Mouse (Mus musculus) heart, postnatal 0 days (tissue): ENCODE measurements around the gene Zfp85.

ENCODE experiments used
- CTCF ChIP-seq: IDR thresholded peaks from 2 replicates; pipeline ENCODE4 v1.5.1; 2016; ENCODE audit warnings: antibody characterized with exemption, control low read depth, low read depth
- EP300 ChIP-seq: IDR thresholded peaks from 2 replicates; pipeline ENCODE4 v1.6.1; 2016; ENCODE audit warnings: antibody characterized with exemption, low read depth

DNA sequence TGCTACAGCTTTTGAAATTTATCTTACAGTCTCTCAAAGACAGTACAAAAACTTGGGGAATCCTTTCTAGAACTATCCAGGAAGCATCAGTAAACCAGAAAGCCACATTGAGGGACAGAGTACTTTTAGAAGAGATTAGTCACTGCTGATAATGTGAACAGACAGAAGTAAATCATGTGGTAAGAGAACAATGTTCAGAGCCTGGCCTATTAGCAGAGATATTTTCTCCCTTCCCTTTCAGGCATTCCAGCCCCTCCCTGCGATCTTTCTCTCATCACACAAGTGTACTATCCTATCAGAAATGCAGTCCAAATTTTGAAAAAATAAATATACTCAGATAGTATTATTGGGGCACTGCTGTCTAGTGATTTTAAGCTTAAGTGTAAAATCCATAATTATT lies 26.9 kb downstream of the Zfp85 start:
- TF ChIP-seq CTCF (no peak), EP300 (no peak)
